Mouse (Mus musculus): ENCODE measurements around the gene Ifi208. TPM values are rescaled to one million over a fixed set of nuclear protein-coding genes. Genes with fewer than 3 reads are reported as not detected.
"Not testable (repeated sequence)": the region's sequence is repeated elsewhere in the genome, so short reads cannot be mapped to it uniquely, and the experiment has no call there.

The Ifi208 gene
- polyA plus RNA-seq (2015; fragmentation: Nextera tagmentation; extraction: Ambion mirVana), result not detected in 2 replicates

GRCm38 (mm10) chr1:173673458-173674097 is at the start of gene Ifi208:
Gene Ifi208, plus strand, starts transcription at chr1:173673675.
- H3K36me3 ChIP-seq (replicated peaks); H3K4me1 ChIP-seq (replicated peaks); H3K9ac ChIP-seq; H3K4me3 ChIP-seq (replicated peaks); H3K27me3 ChIP-seq; H3K9me3 ChIP-seq (replicated peaks); H3K27ac ChIP-seq (replicated peaks); H3K4me2 ChIP-seq; ATAC-seq (ENCODE audit: insufficient read depth): not testable (repeated sequence)
- WGBS (ENCODE audit: insufficient replicate concordance), result 22% methylated on average over 3 of the region's 3 CpGs

GRCm38 (mm10) chr1:173624052-173624451 is 49.4 kb upstream of the Ifi208 start:
- Histone ChIP-seq H3K36me3 (replicated peaks) (no peaks in the 10 kb centered on the region), H3K27ac (replicated peaks) (no peak overlapping the region), H3K9ac (no peak overlapping the region), H3K4me1 (replicated peaks) (no peaks in the 10 kb centered on the region), H3K4me2 (no peak overlapping the region), H3K27me3 (no peaks in the 10 kb centered on the region), H3K4me3 (replicated peaks) (no peak overlapping the region), H3K9me3 (replicated peaks) (no peaks in the 10 kb centered on the region)
- no peak for ATAC-seq (ENCODE audit: insufficient read depth)
- 58% methylated on average over 2 of the region's 2 CpGs for whole genome bisulfite sequencing (ENCODE audit: insufficient replicate concordance)

GRCm38 (mm10) chr1:173626686-173627085 is 46.8 kb upstream of the Ifi208 start:
- Histone ChIP-seq H3K4me3 (replicated peaks) (no peak overlapping the region), H3K27me3 (no peaks in the 10 kb centered on the region), H3K4me2 (no peak overlapping the region), H3K27ac (replicated peaks) (no peak overlapping the region), H3K4me1 (replicated peaks) (no peaks in the 10 kb centered on the region), H3K36me3 (replicated peaks) (no peaks in the 10 kb centered on the region), H3K9me3 (replicated peaks) (no peaks in the 10 kb centered on the region), H3K9ac (no peak overlapping the region)
- 23% methylated on average over 2 of the region's 2 CpGs for WGBS (ENCODE audit: insufficient replicate concordance)
- ATAC-seq (ENCODE audit: insufficient read depth), result no peak

GRCm38 (mm10) chr1:173630622-173631021 is 42.9 kb upstream of the Ifi208 start, which contains the start of gene Ifi209:
Gene Ifi209, plus strand, starts transcription at chr1:173630917.
- H3K36me3 ChIP-seq (replicated peaks); H3K9ac ChIP-seq; H3K27me3 ChIP-seq; H3K4me3 ChIP-seq (replicated peaks); H3K4me1 ChIP-seq (replicated peaks); ATAC-seq (ENCODE audit: insufficient read depth); H3K9me3 ChIP-seq (replicated peaks); H3K27ac ChIP-seq (replicated peaks); H3K4me2 ChIP-seq: not testable (repeated sequence)
- WGBS (ENCODE audit: insufficient replicate concordance), result 14% methylated on average over 2 of the region's 2 CpGs

GRCm38 (mm10) chr1:173633969-173634645 is 39.4 kb upstream of the Ifi208 start:
- Histone ChIP-seq H3K27ac (replicated peaks) (no peak overlapping the region), H3K4me1 (replicated peaks) (no peaks in the 10 kb centered on the region), H3K4me2 (no peak overlapping the region), H3K36me3 (replicated peaks) (no peaks in the 10 kb centered on the region), H3K4me3 (replicated peaks) (no peak overlapping the region), H3K9ac (no peak overlapping the region), H3K9me3 (replicated peaks) (no peaks in the 10 kb centered on the region), H3K27me3 (no peaks in the 10 kb centered on the region)
- 56% methylated on average over 5 of the region's 5 CpGs for WGBS (ENCODE audit: insufficient replicate concordance)
- ATAC-seq (ENCODE audit: insufficient read depth), result no peak

GRCm38 (mm10) chr1:173645393-173645792 is 28.1 kb upstream of the Ifi208 start:
- Histone ChIP-seq H3K27ac (replicated peaks) (no peak overlapping the region), H3K4me3 (replicated peaks) (no peak overlapping the region), H3K4me2 (no peak overlapping the region), H3K9me3 (replicated peaks) (no peaks in the 10 kb centered on the region), H3K4me1 (replicated peaks) (no peaks in the 10 kb centered on the region), H3K27me3 (no peaks in the 10 kb centered on the region), H3K9ac (no peak overlapping the region), H3K36me3 (replicated peaks) (no peaks in the 10 kb centered on the region)
- 54% methylated on average over 2 of the region's 2 CpGs for WGBS (ENCODE audit: insufficient replicate concordance)
- ATAC-seq (ENCODE audit: insufficient read depth), result no peak

GRCm38 (mm10) chr1:173657973-173658372 is 15.5 kb upstream of the Ifi208 start:
- no peaks in the 10 kb centered on the region for H3K9me3 ChIP-seq (replicated peaks)
- whole genome bisulfite sequencing (ENCODE audit: insufficient replicate concordance), result 54% methylated on average over 4 of the region's 4 CpGs
- H3K4me3 ChIP-seq (replicated peaks), result no peak overlapping the region
- H3K36me3 ChIP-seq (replicated peaks), result no peaks in the 10 kb centered on the region
- H3K4me1 ChIP-seq (replicated peaks), result no peaks in the 10 kb centered on the region
- no peak overlapping the region for H3K27ac ChIP-seq (replicated peaks)
- no peak overlapping the region for H3K9ac ChIP-seq
- no peaks in the 10 kb centered on the region for H3K27me3 ChIP-seq
- H3K4me2 ChIP-seq, result no peak overlapping the region
- no peak for ATAC-seq (ENCODE audit: insufficient read depth)

- 47% methylated on average over 1 of the region's 1 CpGs for WGBS (ENCODE audit: insufficient replicate concordance)
- H3K27me3 ChIP-seq; ATAC-seq (ENCODE audit: insufficient read depth); H3K4me1 ChIP-seq (replicated peaks); H3K9ac ChIP-seq; H3K9me3 ChIP-seq (replicated peaks); H3K36me3 ChIP-seq (replicated peaks); H3K27ac ChIP-seq (replicated peaks); H3K4me2 ChIP-seq; H3K4me3 ChIP-seq (replicated peaks): not testable (repeated sequence)
Observed at GRCm38 (mm10) chr1:173678605-173679004, 5.1 kb downstream of the Ifi208 start.

GRCm38 (mm10) chr1:173694270-173694669 is 20.8 kb downstream of the Ifi208 start:
- 35% methylated on average over 1 of the region's 1 CpGs for WGBS (ENCODE audit: insufficient replicate concordance)
- no peak for ATAC-seq (ENCODE audit: insufficient read depth)
- H3K4me3 ChIP-seq (replicated peaks), result no peak overlapping the region

GRCm38 (mm10) chr1:173733219-173733618 is 59.7 kb downstream of the Ifi208 start:
- Histone ChIP-seq H3K4me3 (replicated peaks) (no peak overlapping the region), H3K9me3 (replicated peaks) (no peaks in the 10 kb centered on the region), H3K9ac (no peak overlapping the region), H3K4me1 (replicated peaks) (no peaks in the 10 kb centered on the region), H3K36me3 (replicated peaks) (no peaks in the 10 kb centered on the region), H3K27ac (replicated peaks) (no peak overlapping the region), H3K27me3 (no peaks in the 10 kb centered on the region), H3K4me2 (no peak overlapping the region)
- no peak for ATAC-seq (ENCODE audit: insufficient read depth)
- WGBS (ENCODE audit: insufficient replicate concordance), result 28% methylated on average over 7 of the region's 7 CpGs

More at GRCm38 (mm10) chr1:173694270-173694669, 20.8 kb downstream of the Ifi208 start:
- Histone ChIP-seq H3K9me3 (replicated peaks) (no peaks in the 10 kb centered on the region), H3K27me3 (no peaks in the 10 kb centered on the region), H3K36me3 (replicated peaks) (no peaks in the 10 kb centered on the region), H3K4me2 (no peak overlapping the region), H3K27ac (replicated peaks) (no peak overlapping the region), H3K4me1 (replicated peaks) (no peaks in the 10 kb centered on the region), H3K9ac (no peak overlapping the region)

GRCm38 (mm10) chr1:173735015-173735414 is 61.5 kb downstream of the Ifi208 start:
- 69% methylated on average over 4 of the region's 4 CpGs for WGBS (ENCODE audit: insufficient replicate concordance)
- H3K36me3 ChIP-seq (replicated peaks); H3K4me2 ChIP-seq; H3K4me1 ChIP-seq (replicated peaks); H3K27ac ChIP-seq (replicated peaks); ATAC-seq (ENCODE audit: insufficient read depth); H3K9me3 ChIP-seq (replicated peaks); H3K9ac ChIP-seq; H3K27me3 ChIP-seq; H3K4me3 ChIP-seq (replicated peaks): not testable (repeated sequence)
